Mouse (Mus musculus): ENCODE measurements around the gene Tob1. TPM values are rescaled to one million over a fixed set of nuclear protein-coding genes. Genes with fewer than 3 reads are reported as not detected.

Gene Tob1
- total and polyA plus RNA-seq, 3 experiments: 2.4 to 7.5 TPM; not detected in 1

GRCm38 (mm10) chr11:94169596-94169995 is 41.7 kb upstream of the Tob1 start:
- Histone ChIP-seq H3K27me3 (ENCODE audit: control insufficient read depth in 1 of 2, insufficient read depth in 2 of 2, low read length in 2 of 2) (peaks cover 6 to 8% of the 10 kb centered on the region in 2 experiments; a peak in 3 of 4 replicates), H3K36me3 (ENCODE audit: control insufficient read depth in 1 of 2, insufficient read depth in 2 of 2, low read length in 2 of 2) (peaks cover 0 to 3% of the 10 kb centered on the region in 2 experiments; a peak in 2 of 4 replicates), H3K79me2 (ENCODE audit: control insufficient read depth, insufficient read depth, low read length, poor library complexity) (no peaks in the 10 kb centered on the region), H3K9ac (ENCODE audit: control insufficient read depth, low read depth, low read length, poor library complexity, severe bottlenecking) (no peak overlapping the region), H3K4me1 (ENCODE audit: control insufficient read depth in 1 of 2, insufficient read depth in 2 of 2, low read length in 2 of 2) (peaks cover 4 to 15% of the 10 kb centered on the region in 2 experiments; a peak in 3 of 4 replicates), H3K27ac (ENCODE audit: control insufficient read depth, low read depth, low read length) (no peak overlapping the region), H3K9me3 (replicated peaks; ENCODE audit: insufficient read depth, low read length) (no peaks in the 10 kb centered on the region), H3K4me3 (ENCODE audit: control insufficient read depth in 1 of 2, insufficient read depth in 1 of 2, low read depth in 2 of 2, low read length in 2 of 2) (no peak overlapping the region)
- no peak for DNase-seq (ENCODE audit: low read depth, low spot score)
- TF ChIP-seq TBP (IDR thresholded peaks at IDR 0.05; ENCODE audit: low read depth, low read length): no peak
- TF ChIP-seq ZNF384 (IDR thresholded peaks at IDR 0.05; ENCODE audit: low read depth, low read length): no peak
- no peak for TF ChIP-seq MAX (IDR thresholded peaks at IDR 0.05; ENCODE audit: low read length)
- no peak for TF ChIP-seq SIN3A (IDR thresholded peaks at IDR 0.05; ENCODE audit: low read length)
- no peak for TF ChIP-seq KAT2A (conservative IDR thresholded peaks at IDR 0.05; ENCODE audit: low read depth, low read length)
- TF ChIP-seq UBTF (IDR thresholded peaks at IDR 0.05; ENCODE audit: borderline replicate concordance, insufficient read depth, low read depth, low read length): no peak
- TF ChIP-seq POLR2AphosphoS5 (IDR thresholded peaks at IDR 0.05; ENCODE audit: borderline replicate concordance, low read depth, low read length): no peak
- TF ChIP-seq BHLHE40 (IDR thresholded peaks at IDR 0.05; ENCODE audit: borderline replicate concordance, low read depth, low read length): no peak
- TF ChIP-seq EP300 (IDR thresholded peaks at IDR 0.05; ENCODE audit: low read depth in 1 of 2, low read length in 2 of 2): no peak
- TF ChIP-seq GABPA (IDR thresholded peaks at IDR 0.05; ENCODE audit: low read depth, low read length): no peak
- no peak for TF ChIP-seq HCFC1 (IDR thresholded peaks at IDR 0.05; ENCODE audit: low read depth, low read length)
- TF ChIP-seq NRF1 (IDR thresholded peaks at IDR 0.05; ENCODE audit: insufficient read depth, low read depth, low read length, poor library complexity, severe bottlenecking): no peak
- TF ChIP-seq TCF12 (IDR thresholded peaks at IDR 0.05; ENCODE audit: low read depth, low read length): no peak
- no peak for TF ChIP-seq ZKSCAN1 (IDR thresholded peaks at IDR 0.05; ENCODE audit: low read depth, low read length)

GRCm38 (mm10) chr11:94171691-94172090 is 39.6 kb upstream of the Tob1 start:
- H3K9me3 ChIP-seq (replicated peaks; ENCODE audit: insufficient read depth, low read length): no peaks in the 10 kb centered on the region
- H3K27me3 ChIP-seq (ENCODE audit: control insufficient read depth in 1 of 2, insufficient read depth in 2 of 2, low read length in 2 of 2): peaks cover 3 to 6% of the 10 kb centered on the region in 2 experiments; a peak in 3 of 4 replicates
- H3K9ac ChIP-seq (ENCODE audit: control insufficient read depth, low read depth, low read length, poor library complexity, severe bottlenecking): no peak overlapping the region
- no peaks in the 10 kb centered on the region for H3K79me2 ChIP-seq (ENCODE audit: control insufficient read depth, insufficient read depth, low read length, poor library complexity)
- no peak overlapping the region for H3K4me3 ChIP-seq (ENCODE audit: control insufficient read depth in 1 of 2, insufficient read depth in 1 of 2, low read depth in 2 of 2, low read length in 2 of 2)
- H3K36me3 ChIP-seq (ENCODE audit: control insufficient read depth in 1 of 2, insufficient read depth in 2 of 2, low read length in 2 of 2): peaks cover 0 to 3% of the 10 kb centered on the region in 2 experiments; a peak in 2 of 4 replicates
- H3K27ac ChIP-seq (ENCODE audit: control insufficient read depth, low read depth, low read length): no peak overlapping the region
- no peak for TF ChIP-seq MAZ (IDR thresholded peaks at IDR 0.05; ENCODE audit: low read depth, low read length)
- no peak for TF ChIP-seq SMC3 (IDR thresholded peaks at IDR 0.05; ENCODE audit: low read depth, low read length)
- no peak for TF ChIP-seq USF1 (IDR thresholded peaks at IDR 0.05; ENCODE audit: low read depth, low read length)
- TF ChIP-seq CTCF (IDR thresholded peaks at IDR 0.05 in 2 of 3, conservative IDR thresholded peaks at IDR 0.05 in 1 of 3; ENCODE audit: control insufficient read depth in 1 of 3, insufficient read depth in 1 of 3, low read depth in 2 of 3, low read length in 3 of 3, poor library complexity in 1 of 3, severe bottlenecking in 1 of 3): no peak
- no peak for TF ChIP-seq ZKSCAN1 (IDR thresholded peaks at IDR 0.05; ENCODE audit: low read depth, low read length)
- no peak for TF ChIP-seq MXI1 (IDR thresholded peaks at IDR 0.05; ENCODE audit: low read depth, low read length)
- no peak for TF ChIP-seq MAFK (IDR thresholded peaks at IDR 0.05; ENCODE audit: borderline replicate concordance, low read depth, low read length)
- no peak for TF ChIP-seq KAT2A (conservative IDR thresholded peaks at IDR 0.05; ENCODE audit: low read depth, low read length)
- no peak for TF ChIP-seq POLR2AphosphoS2 (IDR thresholded peaks at IDR 0.05; ENCODE audit: low read length)
- TF ChIP-seq UBTF (IDR thresholded peaks at IDR 0.05; ENCODE audit: borderline replicate concordance, insufficient read depth, low read depth, low read length): no peak
- TF ChIP-seq TAL1 (IDR thresholded peaks at IDR 0.05; ENCODE audit: low read length): no peak
- TF ChIP-seq NELFE (IDR thresholded peaks at IDR 0.05; ENCODE audit: low read depth, low read length): no peak
- no peak for TF ChIP-seq POLR2A (IDR thresholded peaks at IDR 0.05; ENCODE audit: control insufficient read depth in 1 of 2, insufficient read depth in 1 of 2, low read depth in 1 of 2, low read length in 2 of 2, poor library complexity in 1 of 2)
- no peak for TF ChIP-seq MAX (IDR thresholded peaks at IDR 0.05; ENCODE audit: low read length)
- TF ChIP-seq ELF1 (IDR thresholded peaks at IDR 0.05; ENCODE audit: low read depth, low read length): no peak
- TF ChIP-seq ETS1 (IDR thresholded peaks at IDR 0.05; ENCODE audit: low read depth, low read length): no peak
- DNase-seq (ENCODE audit: low read depth, low spot score): no peak
- H3K4me1 ChIP-seq (ENCODE audit: control insufficient read depth in 1 of 2, insufficient read depth in 2 of 2, low read length in 2 of 2): peaks cover 4 to 15% of the 10 kb centered on the region in 2 experiments; a peak in 3 of 4 replicates
